22 mouse cellular contexts compared by ENCODE assay signal in the genomic region with DNA sequence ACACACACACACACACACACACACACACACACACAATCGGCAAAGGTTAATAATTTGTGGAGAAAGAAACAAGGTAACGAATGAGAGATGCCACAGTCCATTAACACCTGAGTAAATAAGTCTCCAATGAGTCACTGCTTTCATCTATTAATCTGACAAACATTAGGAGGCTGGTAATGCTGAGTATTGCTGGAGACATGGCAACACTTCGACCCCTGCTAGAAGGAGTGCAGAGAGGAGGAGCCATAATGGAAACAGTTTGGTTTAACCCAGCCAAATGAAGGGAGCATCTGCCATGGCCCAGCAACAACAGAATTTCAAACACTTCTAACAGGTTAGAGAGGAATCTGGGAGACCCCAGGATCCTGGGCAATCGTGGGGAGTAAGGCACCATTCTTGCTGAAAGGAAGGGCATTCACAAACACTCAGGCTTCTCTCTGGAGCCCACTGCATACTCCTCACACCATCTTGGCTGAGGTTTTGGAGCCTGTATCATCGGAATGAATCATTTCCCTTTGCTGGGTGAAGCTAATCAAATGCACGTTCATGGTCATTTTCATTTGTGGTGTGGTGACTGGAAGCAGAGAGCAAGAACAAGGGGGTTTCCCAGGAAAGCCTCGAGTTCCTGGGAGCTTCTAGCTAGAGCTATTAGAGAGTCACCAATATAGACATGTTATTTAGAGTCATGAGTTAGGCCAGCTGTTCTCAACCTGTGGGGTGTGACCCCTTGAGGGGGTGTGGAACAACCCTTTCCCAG. TPM values are rescaled to one million over a fixed set of nuclear protein-coding genes. Genes with fewer than 3 reads are reported as not detected.
"Had no signal": no experiment of that assay in that cellular context is flagged by ENCODE, and none has a peak within 500 bp of the region (broad histone marks: within the 10 kb centered on the region; RNA-seq: fewer than 3 reads in every experiment).

No protein-coding gene starts in this region.

- H3K27ac ChIP-seq: limb, embryonic 12.5 days; limb, embryonic 15.5 days; liver, embryonic 14.5 days; macrophage; midbrain, embryonic 12.5 days; midbrain, embryonic 15.5 days; neural tube, embryonic 13.5 days had no signal

- DNase-seq: kidney, adult 2 months; kidney, postnatal 10 days; left cerebral cortex, postnatal 4 days; liver, postnatal 0 days; lung, embryonic 14.5 days; retina, postnatal 1 day; thymus, postnatal 25 days had no signal

- H3K9me3 ChIP-seq: limb, embryonic 12.5 days; limb, embryonic 15.5 days; midbrain, embryonic 12.5 days; midbrain, embryonic 15.5 days; neural tube, embryonic 13.5 days had no signal

- H3K4me3 ChIP-seq: limb, embryonic 12.5 days; limb, embryonic 15.5 days; midbrain, embryonic 12.5 days; midbrain, embryonic 15.5 days; neural tube, embryonic 13.5 days had no signal

- H3K36me3 ChIP-seq: limb, embryonic 12.5 days; limb, embryonic 15.5 days; midbrain, embryonic 12.5 days; midbrain, embryonic 15.5 days; neural tube, embryonic 13.5 days had no signal

- H3K27me3 ChIP-seq: limb, embryonic 15.5 days; midbrain, embryonic 12.5 days; midbrain, embryonic 15.5 days; neural tube, embryonic 13.5 days had no signal

- H3K9ac ChIP-seq: limb, embryonic 12.5 days; limb, embryonic 15.5 days; liver, embryonic 14.5 days; liver, postnatal 0 days; lung, embryonic 14.5 days; midbrain, embryonic 12.5 days; midbrain, embryonic 15.5 days; neural tube, embryonic 13.5 days had no signal

- ATAC-seq: liver, postnatal 0 days; lung, postnatal 0 days; midbrain, embryonic 15.5 days had no signal

- H3K4me2 ChIP-seq: limb, embryonic 12.5 days; limb, embryonic 15.5 days; liver, embryonic 11.5 days; lung, embryonic 14.5 days; midbrain, embryonic 12.5 days; midbrain, embryonic 15.5 days; neural tube, embryonic 13.5 days had no signal

- H3K4me1 ChIP-seq: midbrain, embryonic 12.5 days; midbrain, embryonic 15.5 days had no signal

RNA-seq across cellular contexts. Expression of a gene that starts 54.3 kb away (rescaled TPM):
- total RNA-seq: layer of hippocampus, adult 18-20 months; layer of hippocampus, postnatal 14 days; left cerebral cortex, postnatal 4 days; megakaryocyte, adult 5-6 weeks; neutrophil, adult 5-6 weeks had no signal
- polyA plus RNA-seq: kidney, adult 2 months; liver, embryonic 14.5 days; macrophage; midbrain, embryonic 12.5 days; stomach, embryonic 14.5 days; thymus, postnatal 0 days had no signal
